Mouse (Mus musculus) thymus, postnatal 0 days (tissue): ENCODE results near the gene Schip1. TPM values are rescaled to one million over a fixed set of nuclear protein-coding genes. Genes with fewer than 3 reads are reported as not detected.
"Not testable (repeated sequence)": the region's sequence is repeated elsewhere in the genome, so short reads cannot be mapped to it uniquely, and the experiment has no call there.

Experiments
- DNase-seq: peaks from one replicate; pipeline ENCODE4 v3.0.0-alpha.2; 2015; ENCODE audit warnings: low spot score
- polyA plus RNA-seq: library from polyadenylated mRNA; unstranded; fragments of >200 nt; fragmentation: Nextera tagmentation; extraction: Ambion mirVana; gene quantifications from 2 replicates; pipeline ENCODE4 v1.2.1, GENCODE M21; 2015

Gene Schip1
- 4.7 and 4.9 TPM in 2 replicates for polyA plus RNA-seq

GRCm38 (mm10) chr3:68064731-68065130 is at the start of gene Schip1:
Schip1 (plus strand) TSS chr3:68064802.
- no peak for DNase-seq

- no peak for DNase-seq
Observed at GRCm38 (mm10) chr3:68015786-68016185, 48.8 kb upstream of the Schip1 start.

GRCm38 (mm10) chr3:68019401-68019800 is 45.2 kb upstream of the Schip1 start:
- no peak for DNase-seq

GRCm38 (mm10) chr3:68036097-68036496 is 28.5 kb upstream of the Schip1 start:
- DNase-seq: no peak

GRCm38 (mm10) chr3:68042951-68043350 is 21.7 kb upstream of the Schip1 start:
- DNase-seq: no peak

- peak; percentile 68 for DNase-seq
Observed at GRCm38 (mm10) chr3:68045475-68046416, 18.9 kb upstream of the Schip1 start.

- DNase-seq: peak; percentile 36
Observed at GRCm38 (mm10) chr3:68053538-68053937, 11.1 kb upstream of the Schip1 start.

GRCm38 (mm10) chr3:68055071-68055470 is 9.5 kb upstream of the Schip1 start:
- no peak for DNase-seq

- DNase-seq: peak; percentile 56
Observed at GRCm38 (mm10) chr3:68056373-68057275, 8.0 kb upstream of the Schip1 start.

GRCm38 (mm10) chr3:68059162-68059800 is 5.3 kb upstream of the Schip1 start:
- DNase-seq: no peak

- DNase-seq: no peak
Observed at GRCm38 (mm10) chr3:68071395-68072386, 7.1 kb downstream of the Schip1 start.

GRCm38 (mm10) chr3:68077406-68077805 is 12.8 kb downstream of the Schip1 start:
- DNase-seq: no peak

- no peak for DNase-seq
Observed at GRCm38 (mm10) chr3:68085024-68085423, 20.4 kb downstream of the Schip1 start.

GRCm38 (mm10) chr3:68092108-68092507 is 27.5 kb downstream of the Schip1 start:
- DNase-seq: no peak

GRCm38 (mm10) chr3:68096724-68097431 is 32.3 kb downstream of the Schip1 start:
- DNase-seq: no peak

- not testable (repeated sequence) for DNase-seq
Observed at GRCm38 (mm10) chr3:68099561-68099960, 35.0 kb downstream of the Schip1 start.

- no peak for DNase-seq
Observed at GRCm38 (mm10) chr3:68101343-68101742, 36.7 kb downstream of the Schip1 start.

GRCm38 (mm10) chr3:68105081-68105685 is 40.6 kb downstream of the Schip1 start:
- no peak for DNase-seq

- DNase-seq: no peak
Observed at GRCm38 (mm10) chr3:68121338-68121737, 56.7 kb downstream of the Schip1 start.
